Mouse (Mus musculus) kidney, postnatal 0 days (tissue): Measurements from ENCODE around the gene Slc9a3r2. TPM values are rescaled to one million over a fixed set of nuclear protein-coding genes. Genes with fewer than 3 reads are reported as not detected.
A peak's percentile ranks its signal among the peaks of the same experiment; 100 is the strongest.

ENCODE experiments used
- ATAC-seq: fragments of 200-750 bp; cut with Nextera tagmentation; replicated peaks from 2 replicates; pipeline ENCODE4 v1.8.0; 2017; ENCODE audit warnings: low read depth, moderate number of reproducible peaks, moderate TSS enrichment, moderate library complexity; ENCODE audit not compliant: low FRiP score
- DNase-seq: peaks from one replicate; pipeline ENCODE4 v3.0.0-alpha.2; 2016; ENCODE audit warnings: low spot score
- H3K27ac ChIP-seq: fragments of 300-500 bp; sonication (generic); 2 replicates; pipeline ENCODE4 v1.5.1; 2014; ENCODE audit warnings: mild to moderate bottlenecking
- H3K27me3 ChIP-seq: fragments of 300-500 bp; sonication (generic); 2 replicates; pipeline ENCODE4 v1.6.1; 2014; ENCODE audit warnings: low read length, mixed read lengths; ENCODE audit not compliant: insufficient read depth
- H3K36me3 ChIP-seq: fragments of 300-500 bp; sonication (generic); 2 replicates; pipeline ENCODE4 v1.6.1; 2014; ENCODE audit warnings: low read length, mixed read lengths; ENCODE audit not compliant: insufficient read depth
- H3K4me1 ChIP-seq: fragments of 300-500 bp; sonication (generic); replicated peaks from 2 replicates; pipeline ENCODE4 v1.6.1; 2014; ENCODE audit warnings: antibody characterized with exemption, low read length, mixed read lengths; ENCODE audit not compliant: insufficient read depth
- H3K4me2 ChIP-seq: fragments of 300-500 bp; sonication (generic); 2 replicates; pipeline ENCODE4 v1.6.1; 2014; ENCODE audit warnings: mild to moderate bottlenecking, low read length, moderate library complexity, mixed read lengths
- H3K4me3 ChIP-seq: fragments of 300-500 bp; sonication (generic); replicated peaks from 2 replicates; pipeline ENCODE4 v1.5.1; 2014; ENCODE audit warnings: low read depth, low read length
- H3K9ac ChIP-seq: fragments of 300-500 bp; sonication (generic); 2 replicates; pipeline ENCODE4 v1.6.1; 2014; ENCODE audit warnings: low read depth, low read length
- H3K9me3 ChIP-seq: fragments of 300-500 bp; sonication (generic); replicated peaks from 2 replicates; pipeline ENCODE4 v1.6.1; 2016; ENCODE audit warnings: low read length, inconsistent platforms, mixed read lengths
- CTCF ChIP-seq: IDR thresholded peaks from 2 replicates; pipeline ENCODE4 v1.5.1; 2016; ENCODE audit warnings: antibody characterized with exemption, low read depth, mild to moderate bottlenecking, moderate library complexity
- WGBS: fragments of 180-500 bp; shearing (Covaris S2); extraction: QIAGEN DNeasy Blood & Tissue Kit; methylation state at CpG from one replicate; pipeline ENCODE4 v1.1.7; 2014; 5-methylcytosine and 5-hydroxymethylcytosine counted together
- polyA plus RNA-seq: library from polyadenylated mRNA; unstranded; fragments of >200 nt; fragmentation: Nextera tagmentation; extraction: Ambion mirVana; gene quantifications from 2 replicates; pipeline ENCODE4 v1.2.1, GENCODE M21; 2015

Gene Slc9a3r2
- polyA plus RNA-seq, 1 experiment from 2014 or later = 145 TPM

DNA sequence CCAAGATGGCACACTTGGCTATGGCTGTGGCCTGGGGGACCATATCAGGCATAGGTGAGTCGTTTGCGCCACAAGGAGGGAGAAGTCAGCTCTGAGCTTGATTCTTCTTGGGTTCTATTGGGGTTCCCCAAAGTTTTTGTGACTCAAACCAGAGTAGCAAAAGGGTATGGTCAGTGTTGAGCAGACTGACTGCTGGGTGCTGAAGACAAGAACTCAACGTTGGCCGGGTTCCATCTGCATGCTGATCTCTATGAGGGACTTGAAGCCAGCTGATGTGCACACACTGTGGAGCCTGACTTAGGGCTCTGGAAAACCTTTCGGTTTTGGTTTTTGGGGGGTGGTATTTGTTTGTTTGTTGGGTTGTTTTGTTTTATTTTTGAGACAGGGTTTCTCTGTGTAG, 14.4 kb downstream of the Slc9a3r2 start:
- 91% methylated on average over 5 of the region's 5 CpGs for WGBS
- H3K4me1 ChIP-seq = peaks cover 22% of the 10 kb centered on the region
- TF ChIP-seq CTCF = no peak

DNA sequence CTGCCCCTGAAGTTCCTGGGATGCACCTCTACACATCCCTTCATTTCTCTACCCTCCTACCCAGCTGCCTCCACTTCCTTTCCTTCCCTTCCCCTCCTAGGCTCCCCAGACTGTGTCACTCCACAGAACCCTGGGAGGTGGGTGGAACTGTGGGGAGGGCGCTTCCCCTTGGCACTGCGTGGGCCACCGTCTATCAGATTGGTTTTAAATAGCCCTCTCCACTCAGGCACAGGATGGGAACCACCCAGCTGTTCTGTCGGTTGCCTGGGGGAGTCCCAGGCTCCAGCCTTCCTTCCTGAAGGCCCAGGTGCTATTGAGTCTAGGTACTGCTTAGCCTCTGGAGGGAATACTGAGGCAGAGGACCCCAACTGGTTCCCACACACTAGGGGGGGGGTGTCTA, 15.1 kb downstream of the Slc9a3r2 start:
- ATAC-seq = no peak
- no peak for TF ChIP-seq CTCF
- H3K9ac ChIP-seq = no peak overlapping the region
- peaks cover 21% of the 10 kb centered on the region for H3K4me1 ChIP-seq
- H3K27me3 ChIP-seq = no peaks in the 10 kb centered on the region
- H3K4me3 ChIP-seq = no peak overlapping the region
- H3K36me3 ChIP-seq = peaks cover 12% of the 10 kb centered on the region
- H3K4me2 ChIP-seq = no peak overlapping the region
- no peaks in the 10 kb centered on the region for H3K9me3 ChIP-seq
- no peak for DNase-seq
- 62% methylated on average over 4 of the region's 4 CpGs for WGBS
- H3K27ac ChIP-seq = no peak overlapping the region

More for the DNA sequence above, 14.4 kb downstream of the Slc9a3r2 start:
- DNase-seq (no peak), ATAC-seq (no peak)
- Histone ChIP-seq H3K9me3 (no peaks in the 10 kb centered on the region), H3K27me3 (no peaks in the 10 kb centered on the region), H3K4me2 (no peak overlapping the region), H3K9ac (no peak overlapping the region), H3K36me3 (peaks cover 8% of the 10 kb centered on the region; the same call in 1 of the 2 replicates), H3K4me3 (no peak overlapping the region), H3K27ac (no peak overlapping the region)

DNA sequence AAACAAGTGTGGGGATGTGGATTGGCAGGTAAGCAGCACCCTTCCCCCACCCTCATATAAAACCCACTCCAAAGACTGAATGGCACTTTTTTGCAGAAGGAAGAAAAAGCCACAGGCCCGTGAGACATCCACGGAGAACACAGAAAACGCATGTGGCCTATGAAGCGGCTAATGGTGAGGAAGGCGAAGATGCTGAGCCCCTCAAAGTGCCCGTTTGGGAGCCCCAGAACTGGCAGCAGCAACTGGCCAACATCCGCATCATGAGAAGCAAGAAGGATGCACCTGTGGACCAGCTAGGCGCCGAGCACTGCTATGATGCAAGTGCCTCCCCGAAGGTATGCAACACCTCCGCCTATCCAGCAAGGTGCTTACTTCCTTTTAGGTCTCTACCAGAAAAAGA, 16.3 kb downstream of the Slc9a3r2 start:
- peak overlapping the region; percentile 94 for H3K27ac ChIP-seq
- WGBS = 98% methylated on average over 11 of the region's 11 CpGs

DNA sequence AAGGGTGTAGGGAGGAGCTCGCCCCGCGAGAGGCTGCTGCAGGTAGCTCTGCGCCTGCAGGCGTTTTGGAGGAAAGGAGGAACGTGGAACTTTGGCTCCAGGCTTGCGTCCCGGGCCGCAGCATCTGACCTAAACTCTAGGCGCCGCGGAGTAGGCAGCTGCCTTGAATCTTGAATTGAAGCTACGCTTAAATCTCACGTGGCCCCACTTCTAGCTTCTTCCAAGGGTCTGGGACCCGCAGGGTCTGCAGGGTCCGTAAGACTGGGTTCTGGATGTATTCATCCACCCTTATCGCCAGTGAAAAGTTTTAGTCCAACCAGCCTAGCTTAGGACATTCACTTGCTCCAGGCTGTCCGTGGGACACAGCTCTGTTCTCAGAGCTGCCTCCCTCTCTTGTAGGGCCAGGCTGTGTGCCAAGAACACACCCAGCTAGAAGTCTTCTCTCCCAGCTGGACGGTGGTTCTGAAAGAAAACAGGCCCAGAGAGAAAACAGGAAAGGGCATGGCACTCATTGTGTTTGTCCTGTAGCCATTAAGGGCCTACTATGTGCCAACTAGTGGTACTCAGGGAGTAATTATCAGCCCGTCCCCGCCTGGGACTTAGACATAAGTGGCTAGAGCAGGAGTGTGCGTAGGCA, 17.2 kb downstream of the Slc9a3r2 start:
- no peaks in the 10 kb centered on the region for H3K9me3 ChIP-seq
- DNase-seq = peak; percentile 73

More for the DNA sequence above, 16.3 kb downstream of the Slc9a3r2 start:
- ATAC-seq (no peak), DNase-seq (no peak)
- TF ChIP-seq CTCF = no peak
- Histone ChIP-seq H3K36me3 (peaks cover 18% of the 10 kb centered on the region), H3K4me3 (no peak overlapping the region), H3K9me3 (no peaks in the 10 kb centered on the region), H3K4me2 (no peak overlapping the region), H3K27me3 (no peaks in the 10 kb centered on the region), H3K9ac (no peak overlapping the region), H3K4me1 (peaks cover 12% of the 10 kb centered on the region)

DNA sequence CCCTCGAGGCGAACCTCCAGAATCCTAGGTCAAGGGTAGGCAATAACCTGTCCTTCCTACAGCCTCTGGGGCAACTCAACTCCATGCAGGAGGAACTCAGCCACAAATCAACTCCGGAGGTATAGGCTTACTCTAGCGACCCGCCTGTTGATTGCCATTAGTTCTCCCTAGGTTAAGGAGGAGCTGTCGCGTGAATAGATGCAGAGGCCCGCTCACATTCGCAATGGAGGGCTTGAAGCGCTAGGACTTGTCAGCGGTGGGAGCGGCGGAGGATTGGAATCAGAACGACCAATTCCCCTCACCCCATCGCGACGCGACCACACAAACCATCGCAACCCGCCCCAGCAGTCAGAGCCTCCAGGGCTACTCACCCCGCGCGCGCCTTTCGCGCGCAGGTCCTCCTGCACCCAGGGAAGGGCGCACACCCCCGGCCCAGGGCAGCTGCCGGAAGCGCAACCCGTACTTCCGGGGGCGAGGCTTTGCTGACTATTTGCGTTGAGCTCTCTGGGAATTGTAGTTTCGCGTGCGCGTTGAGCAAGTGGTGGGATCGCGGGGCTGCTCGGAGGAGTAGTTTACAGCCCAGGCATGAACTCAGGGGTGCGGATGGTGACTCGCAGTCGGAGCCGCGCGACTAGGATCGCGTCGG, 17.8 kb downstream of the Slc9a3r2 start, which contains the start of the genes Tsc2 and Nthl1:
Tsc2 (minus strand) TSS at position 464 of the 646 bp plus-strand sequence.
Nthl1 (plus strand) TSS at position 514 of the 646 bp plus-strand sequence.
- Histone ChIP-seq H3K27me3 (no peaks in the 10 kb centered on the region), H3K9me3 (no peaks in the 10 kb centered on the region), H3K4me2 (peak within 1 kb of the TSS; percentile 77), H3K4me1 (peaks cover 12% of the 10 kb centered on the region), H3K36me3 (peaks cover 14% of the 10 kb centered on the region), H3K4me3 (peak within 1 kb of the TSS; percentile 72), H3K9ac (peak within 1 kb of the TSS; percentile 70), H3K27ac (peak within 1 kb of the TSS; percentile 94)
- under 1% methylated on average over 51 of the region's 51 CpGs for WGBS
- DNase-seq (peak; percentile 93), ATAC-seq (peak; percentile 78)
- TF ChIP-seq CTCF = no peak

More for the DNA sequence above, 17.2 kb downstream of the Slc9a3r2 start:
- Histone ChIP-seq H3K36me3 (peaks cover 13% of the 10 kb centered on the region), H3K4me1 (peaks cover 12% of the 10 kb centered on the region), H3K4me3 (peak overlapping the region; percentile 72), H3K27me3 (no peaks in the 10 kb centered on the region), H3K27ac (peak overlapping the region; percentile 94), H3K9ac (peak overlapping the region; percentile 70), H3K4me2 (peak overlapping the region; percentile 77)
- 9% methylated on average over 22 of the region's 22 CpGs for WGBS
- TF ChIP-seq CTCF = no peak
- ATAC-seq = peak; percentile 24; the same call in 1 of the 2 replicates

DNA sequence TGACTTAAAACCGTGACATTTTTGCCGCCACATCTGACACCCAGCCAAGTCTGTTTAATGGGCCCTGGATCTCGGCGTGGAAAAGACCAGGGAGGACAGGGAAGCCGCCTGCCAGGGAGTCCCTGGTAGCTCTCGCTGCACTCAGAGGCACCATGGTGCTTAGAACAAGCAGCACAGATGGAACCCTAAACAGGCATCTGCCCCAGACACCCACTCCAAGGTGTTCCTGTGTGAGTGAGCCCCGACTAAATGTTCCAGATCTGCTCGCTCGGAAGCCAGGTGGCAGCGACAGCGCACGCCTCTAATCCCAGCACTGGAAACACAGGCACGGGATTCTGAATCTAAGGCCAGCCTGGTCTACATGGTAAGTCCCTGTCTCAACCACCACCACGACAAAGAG, 20.1 kb downstream of the Slc9a3r2 start:
- peaks cover 24% of the 10 kb centered on the region for H3K36me3 ChIP-seq
- H3K9me3 ChIP-seq = no peaks in the 10 kb centered on the region
- H3K9ac ChIP-seq = no peak overlapping the region
- no peak for TF ChIP-seq CTCF
- H3K4me3 ChIP-seq = no peak overlapping the region
- H3K27me3 ChIP-seq = no peaks in the 10 kb centered on the region
- no peak for ATAC-seq
- H3K4me1 ChIP-seq = peaks cover 12% of the 10 kb centered on the region
- 87% methylated on average over 14 of the region's 14 CpGs for WGBS
- no peak for DNase-seq
- H3K27ac ChIP-seq = no peak overlapping the region
- H3K4me2 ChIP-seq = no peak overlapping the region
